Mouse (Mus musculus) intestine, embryonic 14.5 days (tissue): ENCODE results near the gene Bnip1. TPM values are rescaled to one million over a fixed set of nuclear protein-coding genes. Genes with fewer than 3 reads are reported as not detected.
A peak's percentile ranks its signal among the peaks of the same experiment; 100 is the strongest.

Experiments used
- ATAC-seq: fragments of 200-750 bp; cut with Nextera tagmentation; replicated peaks from 2 replicates; pipeline ENCODE4 v1.8.0; 2017; ENCODE audit warnings: low read depth, moderate number of reproducible peaks, moderate TSS enrichment, moderate library complexity; ENCODE audit not compliant: low FRiP score, low TSS enrichment
- DNase-seq: peaks from one replicate; pipeline ENCODE4 v3.0.0-alpha.2; 2018; ENCODE audit warnings: low spot score
- H3K27ac ChIP-seq: fragments of 300-500 bp; sonication (generic); 2 replicates; pipeline ENCODE4 v1.5.1; 2014; ENCODE audit warnings: low read depth, mild to moderate bottlenecking, control low read depth
- H3K27me3 ChIP-seq: fragments of 300-500 bp; sonication (generic); replicated peaks from 2 replicates; pipeline ENCODE4 v1.6.1; 2014; ENCODE audit warnings: low read length, control low read depth; ENCODE audit not compliant: control insufficient read depth, insufficient read depth
- H3K36me3 ChIP-seq: fragments of 300-500 bp; sonication (generic); 2 replicates; pipeline ENCODE4 v1.6.1; 2014; ENCODE audit warnings: low read length, control low read depth; ENCODE audit not compliant: control insufficient read depth, insufficient read depth
- H3K4me1 ChIP-seq: fragments of 300-500 bp; sonication (generic); replicated peaks from 2 replicates; pipeline ENCODE4 v1.6.1; 2014; ENCODE audit warnings: low read length, control low read depth, mixed read lengths; ENCODE audit not compliant: control insufficient read depth, insufficient read depth
- H3K4me2 ChIP-seq: fragments of 300-500 bp; sonication (generic); 2 replicates; pipeline ENCODE4 v1.6.1; 2014; ENCODE audit warnings: low read length
- H3K4me3 ChIP-seq: fragments of 300-500 bp; sonication (generic); 2 replicates; pipeline ENCODE4 v1.5.1; 2014; ENCODE audit warnings: low read depth, low read length, control low read depth, mixed read lengths
- H3K9ac ChIP-seq: fragments of 300-500 bp; sonication (generic); 2 replicates; pipeline ENCODE4 v1.6.1; 2014; ENCODE audit warnings: mild to moderate bottlenecking, low read length
- H3K9me3 ChIP-seq: fragments of 300-500 bp; sonication (generic); 2 replicates; pipeline ENCODE4 v1.6.1; 2016; ENCODE audit warnings: low read length, control low read depth; ENCODE audit not compliant: control insufficient read depth
- WGBS: fragments of 180-500 bp; shearing (Covaris S2); extraction: QIAGEN DNeasy Blood & Tissue Kit; methylation state at CpG from one replicate; pipeline ENCODE4 v1.1.7; 2014; 5-methylcytosine and 5-hydroxymethylcytosine counted together
- polyA plus RNA-seq: library from polyadenylated mRNA; unstranded; fragments of >200 nt; fragmentation: Nextera tagmentation; extraction: Ambion mirVana; gene quantifications from 2 replicates; pipeline ENCODE4 v1.2.1, GENCODE M21; 2014

The Bnip1 gene
- polyA plus RNA-seq, 1 experiment from 2014 or later, result 44.3 TPM

- no peak overlapping the region for H3K4me2 ChIP-seq
- no peaks in the 10 kb centered on the region for H3K27me3 ChIP-seq
- no peak for DNase-seq
- H3K9ac ChIP-seq, result no peak overlapping the region
- ATAC-seq, result no peak
- no peaks in the 10 kb centered on the region for H3K4me1 ChIP-seq
- H3K4me3 ChIP-seq, result no peak overlapping the region
- H3K36me3 ChIP-seq, result peaks cover 75% of the 10 kb centered on the region
- WGBS, result 94% methylated on average over 8 of the region's 8 CpGs
- no peaks in the 10 kb centered on the region for H3K9me3 ChIP-seq
- no peak overlapping the region for H3K27ac ChIP-seq
Observed at GRCm38 (mm10) chr17:26789460-26790268, 8.8 kb downstream of the Bnip1 start.

DNA sequence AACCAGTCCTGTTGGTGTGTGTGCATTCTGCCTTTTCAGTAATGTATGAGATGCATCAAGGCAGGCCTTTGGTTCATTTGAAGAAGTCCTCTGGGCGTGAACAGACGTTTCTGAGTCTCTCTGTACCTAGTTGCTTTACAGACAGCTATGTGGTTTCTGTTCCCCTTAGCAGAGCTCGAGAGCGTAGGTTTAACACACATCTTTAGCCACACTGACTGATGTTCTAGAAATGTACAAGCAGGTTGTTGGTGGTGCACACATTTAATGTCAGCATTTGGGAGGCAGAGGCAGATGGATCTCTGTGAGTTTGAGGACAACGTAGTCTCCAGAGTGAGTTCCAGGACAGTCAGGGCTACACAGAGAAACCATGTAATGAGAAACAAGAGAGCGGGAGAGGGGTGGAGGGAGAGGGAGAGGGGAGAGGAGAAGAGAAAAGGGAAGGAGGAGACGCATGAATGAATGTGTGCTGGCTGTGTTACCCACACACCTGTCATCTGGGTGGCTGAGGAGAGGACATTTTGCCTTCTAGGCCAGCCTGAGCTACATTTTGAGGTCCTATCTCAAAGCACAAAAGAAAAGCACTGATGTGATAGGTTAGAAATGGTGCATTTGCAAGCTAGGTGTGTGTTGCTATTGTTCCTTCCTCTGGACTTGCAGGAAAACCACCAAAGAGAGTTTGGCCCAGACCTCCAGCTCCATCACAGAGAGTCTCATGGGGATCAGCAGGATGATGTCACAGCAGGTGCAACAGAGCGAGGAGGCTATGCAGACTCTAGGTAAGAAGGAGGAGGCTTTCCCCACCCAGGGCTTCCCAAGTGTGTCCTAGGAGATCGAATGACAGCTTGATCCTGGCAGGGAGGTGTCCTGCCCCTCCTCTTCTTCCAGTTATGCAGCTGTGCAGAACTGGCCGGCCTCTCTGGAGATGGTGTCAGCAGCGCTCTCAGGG, 9.7 kb downstream of the Bnip1 start:
- Histone ChIP-seq H3K4me1 (no peaks in the 10 kb centered on the region), H3K36me3 (peaks cover 66% of the 10 kb centered on the region), H3K9me3 (no peaks in the 10 kb centered on the region), H3K27ac (no peak overlapping the region), H3K9ac (no peak overlapping the region), H3K4me2 (no peak overlapping the region), H3K4me3 (no peak overlapping the region), H3K27me3 (no peaks in the 10 kb centered on the region)
- DNase-seq (no peak), ATAC-seq (no peak)
- 87% methylated on average over 11 of the region's 11 CpGs for WGBS

- 80% methylated on average over 7 of the region's 7 CpGs for WGBS
- no peak for DNase-seq
- no peak overlapping the region for H3K4me2 ChIP-seq
Observed at GRCm38 (mm10) chr17:26791580-26791979, 10.7 kb downstream of the Bnip1 start.

DNA sequence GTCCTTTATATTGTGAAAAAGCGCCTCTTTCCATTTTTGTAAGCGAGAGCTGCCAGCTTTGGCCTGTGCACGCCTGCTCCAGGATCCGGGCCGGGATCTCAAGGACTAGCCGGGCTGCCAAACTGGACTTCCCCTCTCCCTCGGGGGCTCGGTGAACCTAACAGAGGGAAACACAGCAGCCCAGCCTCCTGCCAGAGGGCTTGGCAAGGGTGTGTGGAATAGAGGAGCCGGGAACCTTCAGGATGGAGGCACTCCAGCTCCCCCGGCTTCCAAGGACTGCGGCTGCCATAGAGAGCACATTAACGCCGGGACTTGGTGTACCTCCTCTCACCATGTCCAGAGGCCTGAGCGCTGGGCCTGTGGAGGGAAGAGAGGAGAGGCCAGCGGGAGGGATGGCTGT, 11.2 kb downstream of the Bnip1 start:
- no peak overlapping the region for H3K4me2 ChIP-seq
- no peak for ATAC-seq
- no peaks in the 10 kb centered on the region for H3K4me1 ChIP-seq
- H3K4me3 ChIP-seq, result no peak overlapping the region
- 94% methylated on average over 15 of the region's 15 CpGs for WGBS
- no peaks in the 10 kb centered on the region for H3K9me3 ChIP-seq
- H3K27ac ChIP-seq, result no peak overlapping the region
- no peaks in the 10 kb centered on the region for H3K27me3 ChIP-seq
- peaks cover 56% of the 10 kb centered on the region for H3K36me3 ChIP-seq
- no peak for DNase-seq
- no peak overlapping the region for H3K9ac ChIP-seq

More at GRCm38 (mm10) chr17:26791580-26791979, 10.7 kb downstream of the Bnip1 start:
- Histone ChIP-seq H3K27ac (no peak overlapping the region), H3K9ac (no peak overlapping the region), H3K27me3 (no peaks in the 10 kb centered on the region), H3K4me1 (no peaks in the 10 kb centered on the region), H3K4me3 (no peak overlapping the region), H3K9me3 (no peaks in the 10 kb centered on the region), H3K36me3 (peaks cover 61% of the 10 kb centered on the region)
- ATAC-seq, result no peak

DNA sequence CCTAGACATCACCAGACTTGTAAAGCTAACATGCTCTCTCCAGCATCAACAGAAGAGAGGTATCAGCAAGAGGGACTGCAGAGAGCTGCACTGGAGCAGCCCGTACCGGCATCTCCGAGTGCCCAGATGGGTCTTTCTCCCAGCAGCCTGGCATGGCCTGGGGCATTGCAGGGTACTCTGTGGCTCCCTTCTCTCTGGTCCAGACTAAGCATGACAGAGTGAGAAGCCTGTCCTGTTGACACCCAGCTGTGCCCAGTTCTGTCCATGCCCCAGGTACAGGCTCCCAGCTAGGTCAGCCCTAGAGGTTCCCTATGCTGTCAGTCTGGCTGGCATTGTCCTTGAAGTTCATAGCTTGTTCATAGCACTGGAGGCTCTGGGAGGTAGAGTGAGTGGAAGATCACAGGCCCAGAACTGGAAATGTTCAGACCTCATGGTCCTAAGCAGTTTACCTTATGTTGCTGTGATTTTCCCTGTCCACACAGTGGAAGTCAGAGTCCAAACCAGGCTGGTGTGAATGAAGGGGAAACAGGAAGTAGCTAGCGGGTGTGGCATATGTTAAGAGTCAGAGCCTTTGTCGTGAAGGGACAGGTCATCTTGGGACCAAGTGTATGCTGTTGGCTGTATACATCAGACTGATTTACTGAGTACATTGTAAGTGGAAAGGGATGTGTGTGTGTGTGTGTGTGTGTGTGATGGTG, 12.4 kb downstream of the Bnip1 start:
- no peak overlapping the region for H3K27ac ChIP-seq
- H3K9me3 ChIP-seq, result no peaks in the 10 kb centered on the region
- peaks cover 48% of the 10 kb centered on the region for H3K36me3 ChIP-seq
- ATAC-seq (no peak), DNase-seq (no peak)
- H3K4me2 ChIP-seq, result no peak overlapping the region
- no peak overlapping the region for H3K9ac ChIP-seq
- H3K27me3 ChIP-seq, result no peaks in the 10 kb centered on the region
- WGBS, result 76% methylated on average over 5 of the region's 5 CpGs
- no peaks in the 10 kb centered on the region for H3K4me1 ChIP-seq
- no peak overlapping the region for H3K4me3 ChIP-seq

DNA sequence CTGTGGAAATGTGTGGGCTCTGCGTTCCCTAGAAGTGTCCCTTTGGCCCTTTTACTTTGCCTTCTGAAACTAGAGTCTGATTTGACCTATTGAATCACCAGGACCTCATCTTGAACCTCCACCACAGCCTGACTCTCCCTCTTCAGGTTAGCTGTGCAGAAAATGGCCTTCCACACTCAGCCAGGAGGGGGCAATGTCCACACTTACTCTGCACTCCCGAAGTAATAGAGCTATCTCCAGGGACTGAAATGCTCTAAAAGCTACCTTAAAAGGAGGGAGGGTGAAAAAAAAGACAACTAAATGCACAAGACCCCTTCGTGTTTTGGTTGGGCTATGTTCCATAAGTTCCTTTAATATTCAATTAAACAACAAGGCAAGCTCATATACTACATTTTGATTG, 13.9 kb downstream of the Bnip1 start:
- H3K9me3 ChIP-seq, result no peaks in the 10 kb centered on the region
- H3K9ac ChIP-seq, result no peak overlapping the region
- no peak overlapping the region for H3K4me2 ChIP-seq
- ATAC-seq (no peak), DNase-seq (peak; percentile 73)
- 8% methylated on average over 3 of the region's 3 CpGs for WGBS
- no peaks in the 10 kb centered on the region for H3K27me3 ChIP-seq
- no peaks in the 10 kb centered on the region for H3K4me1 ChIP-seq
- no peak overlapping the region for H3K27ac ChIP-seq
- peaks cover 34% of the 10 kb centered on the region for H3K36me3 ChIP-seq
- H3K4me3 ChIP-seq, result no peak overlapping the region

DNA sequence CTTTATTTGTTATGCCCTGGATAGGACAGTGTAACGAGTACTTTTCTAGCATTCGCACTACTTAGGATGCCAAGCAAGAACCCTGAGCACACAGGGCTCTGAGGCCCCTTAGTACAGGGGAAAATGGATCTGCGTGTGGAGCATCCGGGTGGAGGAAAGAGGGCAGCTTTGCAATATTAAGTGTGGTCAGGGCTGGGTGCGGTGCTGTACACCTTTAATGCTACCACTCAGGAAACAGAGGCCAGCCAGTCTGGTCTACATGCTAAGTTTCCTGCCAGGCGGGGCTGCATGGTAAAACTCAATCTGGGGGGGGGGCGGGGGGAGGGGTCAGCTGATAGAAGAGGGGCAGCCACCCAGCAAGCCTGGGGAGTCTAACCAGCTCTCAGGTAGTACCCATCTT, 14.5 kb downstream of the Bnip1 start:
- DNase-seq, result no peak
- no peak overlapping the region for H3K27ac ChIP-seq
- no peaks in the 10 kb centered on the region for H3K27me3 ChIP-seq
- no peaks in the 10 kb centered on the region for H3K4me1 ChIP-seq
- 75% methylated on average over 7 of the region's 7 CpGs for WGBS
- no peaks in the 10 kb centered on the region for H3K9me3 ChIP-seq
- no peak overlapping the region for H3K4me3 ChIP-seq
- H3K4me2 ChIP-seq, result no peak overlapping the region
- H3K36me3 ChIP-seq, result peaks cover 28% of the 10 kb centered on the region
- no peak overlapping the region for H3K9ac ChIP-seq
- ATAC-seq, result no peak

GRCm38 (mm10) chr17:26797379-26798128, 16.7 kb downstream of the Bnip1 start:
- Histone ChIP-seq H3K4me1 (no peaks in the 10 kb centered on the region), H3K36me3 (peaks cover 6% of the 10 kb centered on the region), H3K9me3 (no peaks in the 10 kb centered on the region), H3K27ac (no peak overlapping the region), H3K27me3 (no peaks in the 10 kb centered on the region), H3K4me3 (no peak overlapping the region), H3K4me2 (no peak overlapping the region), H3K9ac (no peak overlapping the region)
- no peak for ATAC-seq
- no peak for DNase-seq
- WGBS, result 76% methylated on average over 6 of the region's 6 CpGs
